Mouse (Mus musculus) mature B cell (primary cell): ENCODE results near the gene Gm21876.
"Not testable (repeated sequence)": the region's sequence is repeated elsewhere in the genome, so short reads cannot be mapped to it uniquely, and the experiment has no call there.

ENCODE experiments used
- in situ Hi-C: fragments of 300-500 bp; cut with MboI; formaldehyde crosslinking; loops from 2 replicates; pipeline ENCODE4 v1.14.3; 2019

The Gm21876 gene

GRCm38 (mm10) chrX:21175553-21175952, at the start of gene Gm21876:
Gene Gm21876 (minus strand): TSS chrX:21175653.
- in situ Hi-C loops = no loop called here

- in situ Hi-C loops = no loop called here
Measured at GRCm38 (mm10) chrX:21220422-21220821, 45.0 kb upstream of the Gm21876 start.

GRCm38 (mm10) chrX:21146675-21147074, 28.8 kb downstream of the Gm21876 start:
- in situ Hi-C loops = not testable (repeated sequence)
